Mouse (Mus musculus) bone marrow macrophage, adult 2 months (primary cell): ENCODE measurements around the gene Ccdc106.

Source experiments
- CTCF ChIP-seq: IDR thresholded peaks from 2 replicates; pipeline ENCODE4 v1.5.1; 2012; ENCODE audit warnings: low read depth, mild to moderate bottlenecking, low read length, moderate library complexity
- POLR2A ChIP-seq: IDR thresholded peaks from 2 replicates; pipeline ENCODE4 v1.6.1; 2012; ENCODE audit warnings: mild to moderate bottlenecking, low read depth, low read length, borderline replicate concordance

DNA sequence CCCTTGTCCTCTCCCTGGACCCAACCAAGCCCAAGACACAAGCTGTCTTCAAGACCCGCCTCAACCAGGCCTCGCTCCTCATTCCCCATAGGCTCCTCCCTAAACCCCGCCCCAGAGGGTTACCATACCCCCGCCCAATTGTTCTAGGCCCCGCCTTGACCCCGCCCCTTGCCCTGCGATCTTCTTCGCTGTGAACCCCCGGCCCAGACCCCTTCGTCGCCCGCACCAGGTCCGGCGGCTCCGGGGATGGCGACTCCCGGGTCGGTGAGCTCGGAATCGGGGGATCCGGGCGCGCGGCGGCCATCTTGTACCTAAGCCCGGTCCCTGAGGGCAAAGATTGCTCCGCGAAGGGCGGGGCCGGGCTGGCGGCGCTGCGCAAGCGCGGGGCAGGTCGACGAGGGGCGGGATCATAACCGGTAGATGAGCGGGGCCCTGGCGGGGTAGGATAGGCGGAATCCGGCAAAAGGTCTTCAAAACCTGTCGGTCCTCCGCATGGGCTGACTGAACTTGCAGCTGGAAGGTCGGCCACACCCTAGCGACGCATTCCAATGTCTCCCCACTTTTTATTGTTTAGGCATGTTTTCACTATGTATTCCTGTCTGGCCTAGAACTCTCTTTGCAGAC, 17.9 kb downstream of the Ccdc106 start, which contains the start of gene Zfp784:
- no peak for TF ChIP-seq CTCF
- TF ChIP-seq POLR2A, result no peak
